Mouse (Mus musculus) lung, embryonic 14.5 days (tissue): ENCODE data around the gene Ptpro. TPM values are rescaled to one million over a fixed set of nuclear protein-coding genes. Genes with fewer than 3 reads are reported as not detected.

Experiments
- ATAC-seq: fragments of 200-750 bp; cut with Nextera tagmentation; 2 replicates; pipeline ENCODE4 v1.8.0; 2017; ENCODE audit warnings: mild to moderate bottlenecking, moderate TSS enrichment, moderate library complexity; ENCODE audit not compliant: insufficient read depth
- DNase-seq: peaks from one replicate; pipeline ENCODE4 v3.0.0-alpha.2; 2015
- H3K27ac ChIP-seq: fragments of 300-500 bp; sonication (generic); 2 replicates; pipeline ENCODE4 v1.5.1; 2014; ENCODE audit warnings: low read depth, mild to moderate bottlenecking, moderate library complexity
- H3K27me3 ChIP-seq: fragments of 300-500 bp; sonication (generic); 2 replicates; pipeline ENCODE4 v1.6.1; 2014; ENCODE audit warnings: low read length, control low read depth; ENCODE audit not compliant: insufficient read depth
- H3K36me3 ChIP-seq: fragments of 300-500 bp; sonication (generic); 2 replicates; pipeline ENCODE4 v1.6.1; 2014; ENCODE audit warnings: control low read depth; ENCODE audit not compliant: insufficient read depth
- H3K4me1 ChIP-seq: fragments of 300-500 bp; sonication (generic); 2 replicates; pipeline ENCODE4 v1.6.1; 2014; ENCODE audit warnings: antibody characterized with exemption, control low read depth; ENCODE audit not compliant: insufficient read depth
- H3K4me2 ChIP-seq: fragments of 300-500 bp; sonication (generic); 2 replicates; pipeline ENCODE4 v1.6.1; 2014; ENCODE audit warnings: mild to moderate bottlenecking
- H3K4me3 ChIP-seq: fragments of 300-500 bp; sonication (generic); 2 replicates; pipeline ENCODE4 v1.5.1; 2014; ENCODE audit warnings: low read depth, low read length
- H3K9ac ChIP-seq: fragments of 300-500 bp; sonication (generic); 2 replicates; pipeline ENCODE4 v1.6.1; 2014
- H3K9me3 ChIP-seq: fragments of 300-500 bp; sonication (generic); 2 replicates; pipeline ENCODE4 v1.6.1; 2016; ENCODE audit warnings: low read depth, low read length, control low read depth
- CTCF ChIP-seq: IDR thresholded peaks from 2 replicates; pipeline ENCODE4 v1.5.1; 2016; ENCODE audit warnings: antibody characterized with exemption, low read depth
- WGBS: fragments of 180-500 bp; shearing (Covaris S2); extraction: QIAGEN DNeasy Blood & Tissue Kit; methylation state at CpG from one replicate; pipeline ENCODE4 v1.1.7; 2014; 5-methylcytosine and 5-hydroxymethylcytosine counted together
- polyA plus RNA-seq: library from polyadenylated mRNA; unstranded; fragments of >200 nt; fragmentation: Nextera tagmentation; extraction: Ambion mirVana; gene quantifications from 2 replicates; pipeline ENCODE4 v1.2.1, GENCODE M21; 2014

Gene Ptpro
- 2.8 and 3.0 TPM in 2 replicates for polyA plus RNA-seq

- TF ChIP-seq CTCF = no peak
- Histone ChIP-seq H3K27ac (no peak within 1 kb of the TSS), H3K9me3 (no peaks in the 10 kb centered on the region), H3K4me3 (peak within 1 kb of the TSS; percentile 49), H3K4me1 (no peaks in the 10 kb centered on the region), H3K4me2 (peak within 1 kb of the TSS; percentile 86), H3K36me3 (no peaks in the 10 kb centered on the region), H3K27me3 (peaks cover 30% of the 10 kb centered on the region), H3K9ac (peak within 1 kb of the TSS; percentile 43)
- ATAC-seq (peak; percentile 88), DNase-seq (peak; percentile 70)
- under 1% methylated on average over 53 of the region's 53 CpGs for WGBS
Measured at GRCm38 (mm10) chr6:137252194-137252886, at the start of gene Ptpro. Ptpro (plus strand) TSS chr6:137252319.

DNA sequence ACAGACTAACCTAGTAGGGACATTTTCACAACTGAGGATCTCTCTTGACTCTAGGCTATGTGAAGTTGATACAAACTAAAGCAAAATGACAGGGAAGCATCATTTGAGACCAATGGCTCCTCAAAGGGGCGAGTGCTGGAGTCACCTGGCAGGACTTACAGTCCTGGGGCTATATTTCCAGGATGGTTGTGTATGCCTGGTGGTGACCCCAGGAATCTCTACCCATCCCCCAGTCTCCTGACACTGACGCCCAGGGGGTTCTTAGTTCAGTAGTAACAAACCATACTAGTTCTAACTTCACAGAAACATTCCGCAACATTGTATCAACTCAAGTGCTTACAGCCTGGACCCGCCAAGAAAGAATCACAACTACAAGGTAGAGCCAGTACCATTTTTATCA is 49.5 kb upstream of the Ptpro start:
- no peak overlapping the region for H3K9ac ChIP-seq
- no peaks in the 10 kb centered on the region for H3K36me3 ChIP-seq
- DNase-seq (no peak), ATAC-seq (no peak)
- TF ChIP-seq CTCF = no peak
- H3K27ac ChIP-seq = no peak overlapping the region
- H3K4me3 ChIP-seq = no peak overlapping the region
- 88% methylated on average over 4 of the region's 4 CpGs for WGBS
- H3K27me3 ChIP-seq = no peaks in the 10 kb centered on the region
- no peak overlapping the region for H3K4me2 ChIP-seq
- H3K4me1 ChIP-seq = no peaks in the 10 kb centered on the region
- H3K9me3 ChIP-seq = no peaks in the 10 kb centered on the region

GRCm38 (mm10) chr6:137205662-137206400 is 46.3 kb upstream of the Ptpro start:
- H3K27ac ChIP-seq = no peak overlapping the region

GRCm38 (mm10) chr6:137207126-137207525 is 45.0 kb upstream of the Ptpro start:
- TF ChIP-seq CTCF = no peak
- ATAC-seq (no peak), DNase-seq (no peak)
- Histone ChIP-seq H3K27me3 (no peaks in the 10 kb centered on the region), H3K4me3 (no peak overlapping the region), H3K9ac (no peak overlapping the region), H3K4me1 (no peaks in the 10 kb centered on the region), H3K36me3 (no peaks in the 10 kb centered on the region), H3K27ac (no peak overlapping the region), H3K4me2 (no peak overlapping the region), H3K9me3 (no peaks in the 10 kb centered on the region)
- WGBS = 94% methylated on average over 6 of the region's 6 CpGs

More at GRCm38 (mm10) chr6:137205662-137206400, 46.3 kb upstream of the Ptpro start:
- Histone ChIP-seq H3K36me3 (no peaks in the 10 kb centered on the region), H3K9me3 (no peaks in the 10 kb centered on the region), H3K4me1 (no peaks in the 10 kb centered on the region), H3K27me3 (no peaks in the 10 kb centered on the region), H3K9ac (no peak overlapping the region), H3K4me3 (no peak overlapping the region), H3K4me2 (no peak overlapping the region)
- peak; percentile 22 for ATAC-seq
- DNase-seq = peak; percentile 87
- WGBS = 51% methylated on average over 11 of the region's 11 CpGs
- TF ChIP-seq CTCF = peak; percentile 74

GRCm38 (mm10) chr6:137209992-137210391 is 42.1 kb upstream of the Ptpro start:
- H3K27ac ChIP-seq = no peak overlapping the region
- no peak overlapping the region for H3K9ac ChIP-seq
- ATAC-seq (0 out of 2 replicates have a peak, but pooled peaks have one; percentile 10), DNase-seq (peak; percentile 65)
- WGBS = 73% methylated on average over 8 of the region's 8 CpGs
- no peak overlapping the region for H3K4me3 ChIP-seq
- no peak overlapping the region for H3K4me2 ChIP-seq
- H3K27me3 ChIP-seq = no peaks in the 10 kb centered on the region
- TF ChIP-seq CTCF = no peak
- no peaks in the 10 kb centered on the region for H3K36me3 ChIP-seq
- no peaks in the 10 kb centered on the region for H3K4me1 ChIP-seq
- no peaks in the 10 kb centered on the region for H3K9me3 ChIP-seq

DNA sequence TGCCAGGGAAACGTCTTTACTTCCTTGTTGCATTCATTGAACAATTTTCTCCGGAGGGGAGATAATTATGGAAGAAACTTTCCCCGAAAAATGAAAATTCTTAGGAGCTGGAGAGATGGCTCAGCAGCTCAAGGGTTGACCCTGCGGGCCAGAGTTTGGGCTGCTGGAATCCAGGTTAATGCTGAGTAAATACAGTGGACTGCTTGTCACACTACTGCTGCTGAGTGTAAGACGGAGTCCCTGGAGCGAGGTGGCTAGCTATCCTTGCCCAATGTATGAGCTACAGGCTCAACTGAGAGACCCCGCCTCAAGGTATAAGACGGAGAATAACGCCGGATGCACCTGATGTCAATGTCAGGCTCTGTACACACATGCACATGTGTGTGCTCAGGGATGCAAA is 41.1 kb upstream of the Ptpro start:
- H3K4me2 ChIP-seq = no peak overlapping the region
- no peak for DNase-seq
- TF ChIP-seq CTCF = no peak
- no peak overlapping the region for H3K9ac ChIP-seq
- H3K36me3 ChIP-seq = no peaks in the 10 kb centered on the region
- 83% methylated on average over 10 of the region's 10 CpGs for WGBS
- no peaks in the 10 kb centered on the region for H3K4me1 ChIP-seq
- no peak overlapping the region for H3K4me3 ChIP-seq
- H3K9me3 ChIP-seq = no peaks in the 10 kb centered on the region
- no peaks in the 10 kb centered on the region for H3K27me3 ChIP-seq
- no peak for ATAC-seq
- no peak overlapping the region for H3K27ac ChIP-seq

GRCm38 (mm10) chr6:137211441-137211840 is 40.7 kb upstream of the Ptpro start:
- WGBS = 54% methylated on average over 2 of the region's 2 CpGs
- Histone ChIP-seq H3K4me1 (no peaks in the 10 kb centered on the region), H3K4me2 (no peak overlapping the region), H3K9ac (no peak overlapping the region), H3K27me3 (no peaks in the 10 kb centered on the region), H3K4me3 (no peak overlapping the region), H3K27ac (no peak overlapping the region), H3K36me3 (no peaks in the 10 kb centered on the region), H3K9me3 (no peaks in the 10 kb centered on the region)
- DNase-seq = no peak
- TF ChIP-seq CTCF = no peak
- ATAC-seq = no peak
